In the genomic region with DNA sequence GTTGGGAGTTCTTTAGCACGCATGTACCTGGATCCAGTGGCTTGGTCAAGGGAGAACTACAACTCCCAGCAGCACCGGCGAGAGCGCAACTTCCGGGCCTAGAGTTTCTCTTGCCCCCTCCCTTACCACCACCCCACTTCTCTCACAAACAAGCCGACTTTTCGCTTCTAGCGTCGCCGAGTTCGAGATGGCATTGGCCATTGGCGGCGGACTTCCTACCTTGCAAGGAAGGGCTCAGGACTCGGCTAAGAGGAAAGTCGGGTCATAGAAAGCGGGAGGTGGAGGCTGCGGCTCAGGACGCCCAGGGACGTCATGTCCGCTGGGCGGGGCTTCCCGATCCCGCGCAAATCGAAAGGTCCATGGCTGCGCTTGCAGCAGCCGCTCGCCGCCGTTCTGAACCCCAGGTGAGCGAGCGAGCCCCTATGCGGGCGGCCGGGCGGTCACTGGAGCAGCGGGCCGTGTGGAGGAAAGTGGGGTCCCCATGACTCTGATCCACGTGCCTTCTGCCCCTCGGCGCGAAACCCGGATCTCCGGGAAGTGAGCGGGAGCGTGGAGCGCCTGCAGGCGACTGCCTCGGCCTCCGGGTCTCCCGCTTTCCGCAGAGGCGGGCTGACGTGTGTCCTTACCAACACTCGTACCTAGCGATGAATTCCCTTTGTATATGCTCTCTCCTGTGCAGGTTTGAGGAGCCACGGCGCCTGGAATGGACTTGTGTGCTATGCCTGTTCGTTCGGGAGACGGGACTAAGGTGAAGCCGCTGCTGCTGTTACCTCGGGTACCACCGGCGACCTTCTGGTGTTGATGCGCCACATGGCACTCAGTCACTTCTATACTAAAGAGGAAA, we compare ENCODE assay signal across 8 mouse cellular contexts. TPM values are rescaled to one million over a fixed set of nuclear protein-coding genes. Genes with fewer than 3 reads are reported as not detected.
DNase-seq lines count a peak whose midpoint lies in the region; ATAC-seq and TF ChIP-seq lines count a peak whose summit lies in the region.

A gene (plus strand): TSS at position 129 of the 844 bp plus-strand sequence.

- DNase-seq in MN1 (ENCODE audit: low spot score), result peak; percentile 85
- DNase-seq in cerebellum, adult 9-10 months, result peak; percentile 81
- peak; percentile 92 for DNase-seq in hindbrain, embryonic 10.5 days (ENCODE audit: low spot score)
- peak; percentile 77 for DNase-seq in layer of hippocampus, adult 9-11 months
- peak; percentile 84 for DNase-seq in lung, postnatal 0 days (ENCODE audit: low spot score)
- DNase-seq in ovary, postnatal 14 days (ENCODE audit: low spot score), result peak; percentile 73
- peak; percentile 90 for DNase-seq in thymus, postnatal 14 days

- peak; percentile 100 for ATAC-seq in frontal cortex, adult (ENCODE audit: low TSS enrichment)
- ATAC-seq in lung, postnatal 0 days, result peak; percentile 98

- peaks cover 41% of the 10 kb centered on the region for H3K36me3 ChIP-seq in hindbrain, embryonic 10.5 days
- no peaks in the 10 kb centered on the region for H3K36me3 ChIP-seq in lung, postnatal 0 days (ENCODE audit: insufficient read depth, low read length)

- WGBS in hindbrain, embryonic 10.5 days, result under 1% methylated on average over 66 of the region's 66 CpGs
- WGBS in lung, postnatal 0 days, result under 1% methylated on average over 62 of the region's 66 CpGs

- H3K4me2 ChIP-seq in lung, postnatal 0 days (replicated peaks; ENCODE audit: low read depth, low read length), result peak within 1 kb of the TSS; percentile 84

- H3K4me3 ChIP-seq in hindbrain, embryonic 10.5 days, result peak within 1 kb of the TSS; percentile 80
- peak within 1 kb of the TSS; percentile 77 for H3K4me3 ChIP-seq in lung, postnatal 0 days (ENCODE audit: low read depth, low read length)

- no peak for TF ChIP-seq CTCF in lung, postnatal 0 days (IDR thresholded peaks at IDR 0.05)

- H3K9ac ChIP-seq in lung, postnatal 0 days (replicated peaks; ENCODE audit: low read depth), result peak within 1 kb of the TSS; percentile 62

- no peaks in the 10 kb centered on the region for H3K9me3 ChIP-seq in hindbrain, embryonic 10.5 days
- H3K9me3 ChIP-seq in lung, postnatal 0 days (ENCODE audit: low read length), result no peaks in the 10 kb centered on the region

- TF ChIP-seq EP300 in lung, postnatal 0 days (IDR thresholded peaks at IDR 0.05), result no peak

- H3K4me1 ChIP-seq in hindbrain, embryonic 10.5 days (replicated peaks), result peaks cover 25% of the 10 kb centered on the region
- peaks cover 3% of the 10 kb centered on the region; the same call in 1 of the 2 replicates for H3K4me1 ChIP-seq in lung, postnatal 0 days (ENCODE audit: insufficient read depth, low read depth, low read length)

- no peaks in the 10 kb centered on the region for H3K27me3 ChIP-seq in hindbrain, embryonic 10.5 days (ENCODE audit: insufficient read depth, poor library complexity, severe bottlenecking)
- H3K27me3 ChIP-seq in lung, postnatal 0 days (replicated peaks; ENCODE audit: insufficient read depth, low read length), result no peaks in the 10 kb centered on the region

- H3K27ac ChIP-seq in hindbrain, embryonic 10.5 days, result peak within 1 kb of the TSS; percentile 97
- H3K27ac ChIP-seq in lung, postnatal 0 days (ENCODE audit: low read length), result peak within 1 kb of the TSS; percentile 87

RNA-seq across cellular contexts. Expression of the gene that starts here (rescaled TPM):
- polyA plus RNA-seq in hindbrain, embryonic 10.5 days (2016; fragmentation: Nextera tagmentation; extraction: Ambion mirVana), result 85.3 and 130 TPM in 2 replicates
- 2.6 and 2.9 TPM in 2 replicates for polyA plus RNA-seq in lung, postnatal 0 days (2015; fragmentation: Nextera tagmentation; extraction: Ambion mirVana)

Comparison
In these comparisons a context has a peak if more than half of its experiments do, and no peak if none do; other contexts are left out.
1. Peak in every context shown above with its lines: DNase-seq, ATAC-seq, H3K4me3 ChIP-seq and H3K27ac ChIP-seq.
2. RNA of the gene that starts here (polyA plus RNA-seq): 85.3 to 130 TPM in hindbrain, embryonic 10.5 days; 2.6 to 2.9 TPM in lung, postnatal 0 days; every median in the first group is over 10 times any median in the second.